Mouse (Mus musculus): ENCODE data around the gene Thg1l. TPM values are rescaled to one million over a fixed set of nuclear protein-coding genes. Genes with fewer than 3 reads are reported as not detected.

Thg1l gene
- 14.9 and 16.4 TPM in 2 replicates for polyA plus RNA-seq (2015; fragmentation: Nextera tagmentation; extraction: Ambion mirVana)

DNA sequence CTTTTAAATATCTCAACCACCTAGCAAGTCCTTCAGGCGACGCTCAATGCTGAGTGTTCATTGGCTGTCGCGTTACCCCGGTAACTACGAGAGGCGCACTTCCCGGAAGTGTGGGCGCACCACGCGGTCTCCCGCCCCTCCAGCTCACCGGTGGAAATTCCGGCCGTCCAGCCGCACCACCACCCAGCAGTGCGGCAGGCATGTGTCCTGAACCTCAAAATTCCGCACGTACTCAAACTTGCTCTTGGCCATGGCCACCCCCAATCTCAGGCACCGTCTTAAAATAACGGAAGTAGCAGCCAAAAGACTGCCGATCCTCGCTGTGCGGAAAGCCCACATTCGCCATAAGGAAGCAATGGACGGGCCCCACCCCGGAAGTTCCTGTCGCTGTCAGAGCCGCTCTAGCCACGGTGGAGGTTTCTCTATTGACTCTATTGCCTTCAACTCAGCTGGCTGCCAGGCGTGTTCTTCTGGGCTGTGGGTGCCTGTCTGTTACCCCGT is at the start of gene Thg1l:
TSS of gene Thg1l (minus strand) at position 368 of the 501 bp plus-strand sequence.
- peak; percentile 99 for ATAC-seq (replicated peaks; ENCODE audit: low FRiP score)
- WGBS: under 1% methylated on average over 32 of the region's 32 CpGs
- no peaks in the 10 kb centered on the region for H3K27me3 ChIP-seq

DNA sequence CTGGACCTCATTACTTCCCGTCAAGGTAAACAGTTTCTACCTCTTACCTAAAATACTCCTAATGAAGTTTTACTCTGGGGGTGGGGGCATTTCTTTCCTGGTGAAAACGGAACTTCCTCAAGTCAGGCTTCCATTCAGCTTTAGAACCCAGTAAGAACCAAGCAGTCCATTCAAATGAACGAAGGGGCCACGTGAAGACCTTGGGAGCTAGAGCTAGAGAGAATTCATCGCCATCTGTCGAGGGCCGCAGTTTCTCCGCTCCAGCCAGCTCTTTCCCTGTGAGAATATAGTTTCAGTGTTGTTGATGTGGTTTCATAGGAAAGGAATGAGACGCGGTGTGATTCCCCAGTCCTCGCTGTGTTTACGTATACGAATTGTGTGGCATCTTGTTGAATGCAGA is 36.8 kb upstream of the Thg1l start:
- WGBS: 51% methylated on average over 13 of the region's 13 CpGs
- Histone ChIP-seq H3K9ac (no peak overlapping the region), H3K4me2 (peak overlapping the region; percentile 70), H3K9me3 (replicated peaks) (no peaks in the 10 kb centered on the region), H3K27ac (no peak overlapping the region), H3K4me1 (peaks cover 8% of the 10 kb centered on the region), H3K36me3 (no peaks in the 10 kb centered on the region), H3K27me3 (no peaks in the 10 kb centered on the region), H3K4me3 (replicated peaks) (peak overlapping the region; percentile 40)
- ATAC-seq (replicated peaks; ENCODE audit: low FRiP score): no peak

More for the DNA sequence above, at the start of gene Thg1l:
- H3K9me3 ChIP-seq (replicated peaks): no peaks in the 10 kb centered on the region
- peak within 1 kb of the TSS; percentile 85 for H3K27ac ChIP-seq
- peak within 1 kb of the TSS; percentile 89 for H3K4me3 ChIP-seq (replicated peaks)
- peaks cover 24% of the 10 kb centered on the region for H3K36me3 ChIP-seq
- H3K4me2 ChIP-seq: peak within 1 kb of the TSS; percentile 72
- peak within 1 kb of the TSS; percentile 55 for H3K9ac ChIP-seq
- peaks cover 9% of the 10 kb centered on the region for H3K4me1 ChIP-seq

DNA sequence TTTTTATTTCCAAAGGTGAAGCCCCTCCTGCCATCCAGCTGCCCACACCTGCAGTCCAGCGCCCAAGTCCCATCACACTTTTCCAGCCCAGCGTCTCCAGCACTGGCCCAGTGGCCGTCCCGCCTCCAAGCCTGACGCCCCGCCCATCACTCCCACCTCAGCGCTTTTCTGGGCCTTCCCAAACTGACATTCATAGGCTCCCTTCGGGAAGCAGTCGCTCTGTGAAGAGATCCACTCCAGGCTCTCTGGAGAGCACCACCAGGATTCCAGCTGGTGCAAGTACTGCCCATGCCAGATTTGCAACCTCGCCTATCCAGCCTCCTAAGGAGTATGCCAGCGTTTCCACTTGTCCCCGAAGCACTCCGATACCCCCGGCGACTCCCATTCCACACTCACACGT is 36.3 kb upstream of the Thg1l start:
- Histone ChIP-seq H3K36me3 (no peaks in the 10 kb centered on the region), H3K4me1 (peaks cover 8% of the 10 kb centered on the region), H3K27me3 (no peaks in the 10 kb centered on the region), H3K9me3 (replicated peaks) (no peaks in the 10 kb centered on the region), H3K9ac (0 out of 2 replicates have a peak overlapping the region, but pooled peaks have one; percentile 10), H3K4me3 (replicated peaks) (peak overlapping the region; percentile 40), H3K27ac (no peak overlapping the region), H3K4me2 (peak overlapping the region; percentile 70)
- ATAC-seq (replicated peaks; ENCODE audit: low FRiP score): peak; percentile 81
- 6% methylated on average over 16 of the region's 16 CpGs for WGBS

DNA sequence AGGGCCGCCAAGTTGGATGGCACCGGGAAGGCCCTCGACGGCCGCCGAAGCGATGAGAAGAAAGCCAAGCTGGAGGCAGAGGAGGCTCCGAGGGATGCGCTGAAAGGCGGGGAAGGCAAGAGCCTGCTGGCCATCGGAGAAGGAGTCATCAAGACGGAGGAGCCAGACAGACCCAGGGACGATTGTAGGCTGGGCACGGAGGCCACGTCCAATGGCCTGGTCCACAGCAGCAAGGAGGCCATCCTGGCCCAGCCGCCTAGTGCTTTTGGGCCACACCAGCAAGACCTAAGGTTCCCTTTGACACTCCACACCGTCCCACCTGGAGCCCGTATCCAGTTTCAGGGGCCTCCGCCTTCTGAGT is 25.6 kb upstream of the Thg1l start:
- H3K4me3 ChIP-seq (replicated peaks): peak overlapping the region; percentile 58
- no peaks in the 10 kb centered on the region for H3K36me3 ChIP-seq
- 33% methylated on average over 19 of the region's 19 CpGs for WGBS
- peaks cover 12% of the 10 kb centered on the region for H3K4me1 ChIP-seq
- peak overlapping the region; percentile 81 for H3K4me2 ChIP-seq
- peaks cover 14% of the 10 kb centered on the region; the same call in 1 of the 2 replicates for H3K27me3 ChIP-seq
- peak; percentile 61; the same call in 1 of the 2 replicates for ATAC-seq (replicated peaks; ENCODE audit: low FRiP score)
- no peaks in the 10 kb centered on the region for H3K9me3 ChIP-seq (replicated peaks)
- H3K9ac ChIP-seq: peak overlapping the region; percentile 74
- H3K27ac ChIP-seq: no peak overlapping the region

DNA sequence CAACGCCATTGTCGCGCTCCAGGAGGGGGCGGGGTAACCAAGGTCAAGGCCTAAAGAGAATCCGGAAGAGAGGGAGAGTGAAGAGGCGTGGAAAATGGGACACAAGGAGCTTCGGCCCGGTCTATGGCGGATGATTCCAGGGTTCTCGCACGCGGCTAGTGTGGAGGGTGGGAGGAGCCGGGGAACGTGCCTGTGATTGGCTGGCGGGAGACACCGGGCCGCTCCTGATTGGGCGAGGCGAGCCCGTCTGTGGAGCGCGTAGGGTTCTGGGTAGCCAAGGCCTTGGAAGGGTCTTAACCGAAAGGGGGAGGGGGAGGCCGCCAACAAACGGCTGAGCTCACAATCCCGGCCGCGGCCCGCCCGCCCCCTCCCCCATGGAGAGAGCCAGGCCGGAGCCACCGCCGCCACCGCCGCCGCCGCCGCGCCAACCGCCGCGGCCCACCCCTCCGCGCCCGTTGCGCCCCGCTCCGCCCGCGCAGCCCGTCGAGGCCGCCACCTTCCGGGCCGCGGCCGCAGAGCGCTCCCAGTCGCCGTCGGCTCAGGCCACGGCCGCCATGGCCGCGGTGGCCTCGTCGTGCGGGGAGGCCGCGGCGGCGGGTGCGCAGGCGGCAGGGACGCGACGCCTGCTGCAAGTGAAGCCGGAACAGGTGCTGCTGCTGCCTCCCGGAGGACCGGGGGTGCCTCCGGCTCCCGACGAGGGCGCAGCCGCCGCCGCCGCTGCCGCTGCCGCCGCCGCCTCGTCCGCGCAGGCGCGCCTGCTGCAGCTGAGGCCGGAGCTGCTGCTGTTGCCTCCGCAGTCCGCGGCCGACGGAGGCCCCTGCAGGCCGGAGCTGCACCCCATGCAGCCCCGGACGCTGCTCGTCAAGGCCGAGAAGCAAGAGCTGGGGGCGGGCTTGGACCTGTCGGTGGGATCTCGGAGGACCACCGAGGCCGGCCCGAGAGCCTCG is 24.9 kb upstream of the Thg1l start, which contains the start of gene Sox30:
TSS of gene Sox30 (plus strand) at position 365 of the 947 bp plus-strand sequence.
- H3K36me3 ChIP-seq: no peaks in the 10 kb centered on the region
- no peaks in the 10 kb centered on the region for H3K9me3 ChIP-seq (replicated peaks)
- H3K27ac ChIP-seq: no peak within 1 kb of the TSS
- H3K9ac ChIP-seq: peak within 1 kb of the TSS; percentile 74
- peak within 1 kb of the TSS; percentile 58 for H3K4me3 ChIP-seq (replicated peaks)
- peak within 1 kb of the TSS; percentile 81 for H3K4me2 ChIP-seq
- WGBS: 9% methylated on average over 96 of the region's 115 CpGs
- peak; percentile 92 for ATAC-seq (replicated peaks; ENCODE audit: low FRiP score)
- H3K27me3 ChIP-seq: peaks cover 14% of the 10 kb centered on the region; the same call in 1 of the 2 replicates
- H3K4me1 ChIP-seq: peaks cover 12% of the 10 kb centered on the region

DNA sequence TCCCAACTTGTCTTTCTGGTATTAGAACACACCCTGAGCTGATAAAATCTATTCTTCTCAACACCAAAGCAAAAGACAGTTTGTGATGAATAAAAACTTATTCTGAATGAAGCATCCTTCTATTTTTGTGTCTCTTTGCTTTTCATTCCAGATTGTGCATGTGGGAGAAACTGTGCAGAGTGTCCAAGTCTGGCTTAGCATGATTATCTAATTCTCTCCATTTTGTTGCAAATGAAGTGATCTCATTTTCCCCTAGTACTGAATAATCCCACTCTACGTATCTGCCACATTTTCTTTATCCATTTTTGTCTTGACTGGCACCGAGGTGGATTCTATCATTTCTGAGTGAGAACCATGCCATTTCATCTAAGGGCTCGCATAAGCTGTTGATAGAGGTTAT is 20.8 kb upstream of the Thg1l start:
- H3K4me1 ChIP-seq: peaks cover 12% of the 10 kb centered on the region
- ATAC-seq (replicated peaks; ENCODE audit: low FRiP score): no peak
- no peaks in the 10 kb centered on the region for H3K36me3 ChIP-seq
- H3K4me3 ChIP-seq (replicated peaks): no peak overlapping the region
- no peaks in the 10 kb centered on the region for H3K9me3 ChIP-seq (replicated peaks)
- no peak overlapping the region for H3K9ac ChIP-seq
- no peak overlapping the region for H3K4me2 ChIP-seq
- no peak overlapping the region for H3K27ac ChIP-seq
- WGBS: 83% methylated on average over 3 of the region's 3 CpGs
- H3K27me3 ChIP-seq: peaks cover 15% of the 10 kb centered on the region; the same call in 1 of the 2 replicates

DNA sequence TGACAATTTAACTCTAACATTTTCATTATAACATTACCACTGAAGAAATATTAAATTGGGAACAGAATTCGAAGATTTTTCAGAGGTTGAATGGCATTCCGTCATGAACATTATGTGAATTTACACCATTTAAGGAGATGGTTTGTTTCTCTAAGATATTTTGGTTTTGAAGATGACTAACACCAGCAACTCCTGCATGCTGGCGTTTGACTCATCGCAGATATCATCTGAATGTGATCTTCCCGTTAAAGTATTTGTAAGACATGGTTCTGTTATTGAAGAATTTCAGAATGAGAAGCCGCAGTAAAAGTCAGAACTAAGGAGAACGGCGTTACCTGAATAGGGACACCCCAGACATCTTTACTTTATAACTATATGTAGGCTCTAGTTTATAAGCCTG is 19.2 kb upstream of the Thg1l start:
- H3K27me3 ChIP-seq: peaks cover 10% of the 10 kb centered on the region; the same call in 1 of the 2 replicates
- no peak overlapping the region for H3K27ac ChIP-seq
- no peak overlapping the region for H3K4me3 ChIP-seq (replicated peaks)
- H3K9me3 ChIP-seq (replicated peaks): no peaks in the 10 kb centered on the region
- no peak overlapping the region for H3K4me2 ChIP-seq
- no peaks in the 10 kb centered on the region for H3K36me3 ChIP-seq
- H3K4me1 ChIP-seq: no peaks in the 10 kb centered on the region
- no peak overlapping the region for H3K9ac ChIP-seq
- no peak for ATAC-seq (replicated peaks; ENCODE audit: low FRiP score)
- 91% methylated on average over 8 of the region's 8 CpGs for WGBS

DNA sequence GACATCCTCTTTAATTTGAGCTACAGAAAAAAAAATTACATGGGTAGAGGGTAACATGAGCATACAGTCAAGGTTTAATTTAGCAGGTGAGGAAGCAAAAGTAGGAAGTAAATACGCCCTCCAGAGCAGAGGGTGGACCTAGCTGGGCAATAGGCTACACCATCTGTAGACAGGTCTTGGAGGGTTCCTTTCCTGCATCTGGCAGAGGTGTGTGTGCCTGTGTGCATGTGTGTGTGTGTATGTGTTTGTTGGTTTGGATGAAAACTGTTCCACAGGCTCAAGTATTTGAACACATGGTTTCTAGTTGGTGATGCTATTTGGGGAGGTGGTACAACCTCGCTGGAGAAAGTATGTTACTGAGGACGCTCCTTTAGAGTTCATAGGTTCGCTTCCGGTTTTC is 18.3 kb upstream of the Thg1l start:
- Histone ChIP-seq H3K36me3 (no peaks in the 10 kb centered on the region), H3K27me3 (peaks cover 10% of the 10 kb centered on the region; the same call in 1 of the 2 replicates), H3K4me1 (no peaks in the 10 kb centered on the region), H3K9me3 (replicated peaks) (no peaks in the 10 kb centered on the region), H3K9ac (no peak overlapping the region), H3K27ac (no peak overlapping the region), H3K4me3 (replicated peaks) (no peak overlapping the region), H3K4me2 (no peak overlapping the region)
- WGBS: 80% methylated on average over 5 of the region's 5 CpGs
- no peak for ATAC-seq (replicated peaks; ENCODE audit: low FRiP score)

DNA sequence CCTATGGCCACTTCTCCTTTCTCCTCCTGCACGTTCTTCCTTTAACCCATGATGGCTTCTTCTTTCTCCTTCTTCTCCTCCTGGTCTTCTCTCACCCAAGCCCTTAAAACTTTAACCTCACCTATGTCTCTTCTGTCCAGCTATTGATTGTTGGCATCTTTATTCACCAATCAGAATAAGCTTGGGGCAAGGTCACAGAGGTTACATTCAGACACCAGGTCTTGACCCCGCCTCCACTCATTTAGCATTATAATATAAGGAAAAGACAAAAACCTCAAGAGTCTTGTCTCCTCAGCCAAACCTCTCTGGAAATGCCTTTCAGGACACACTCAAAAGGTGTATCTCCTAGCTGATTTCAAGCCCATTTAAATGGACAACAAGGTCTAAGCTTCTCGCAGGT is 13.2 kb upstream of the Thg1l start:
- Histone ChIP-seq H3K27ac (no peak overlapping the region), H3K36me3 (no peaks in the 10 kb centered on the region), H3K9me3 (replicated peaks) (no peaks in the 10 kb centered on the region), H3K4me2 (no peak overlapping the region), H3K4me1 (no peaks in the 10 kb centered on the region), H3K4me3 (replicated peaks) (no peak overlapping the region), H3K9ac (no peak overlapping the region), H3K27me3 (peaks cover 4% of the 10 kb centered on the region; the same call in 1 of the 2 replicates)
- ATAC-seq (replicated peaks; ENCODE audit: low FRiP score): no peak
- WGBS: 89% methylated on average over 3 of the region's 3 CpGs

DNA sequence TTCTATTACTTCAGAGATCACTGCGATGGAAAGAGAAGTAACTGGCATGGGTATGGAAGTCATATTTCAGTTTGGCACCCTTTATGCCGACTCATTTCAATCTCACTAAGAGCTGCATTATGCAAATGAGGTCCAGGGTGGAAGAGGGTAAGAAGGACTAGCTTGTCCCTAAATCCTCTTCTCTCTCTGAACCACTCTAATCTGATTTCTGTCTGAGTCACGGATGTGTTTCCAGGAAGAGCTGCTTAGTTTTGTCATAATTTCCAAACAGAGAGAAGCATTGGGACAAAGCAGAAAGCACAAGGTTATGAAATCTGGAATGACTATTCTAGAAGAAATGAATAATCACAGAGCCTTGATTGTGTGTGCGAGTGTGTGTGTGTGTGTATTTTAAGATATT is 11.6 kb upstream of the Thg1l start:
- WGBS: 84% methylated on average over 4 of the region's 4 CpGs

DNA sequence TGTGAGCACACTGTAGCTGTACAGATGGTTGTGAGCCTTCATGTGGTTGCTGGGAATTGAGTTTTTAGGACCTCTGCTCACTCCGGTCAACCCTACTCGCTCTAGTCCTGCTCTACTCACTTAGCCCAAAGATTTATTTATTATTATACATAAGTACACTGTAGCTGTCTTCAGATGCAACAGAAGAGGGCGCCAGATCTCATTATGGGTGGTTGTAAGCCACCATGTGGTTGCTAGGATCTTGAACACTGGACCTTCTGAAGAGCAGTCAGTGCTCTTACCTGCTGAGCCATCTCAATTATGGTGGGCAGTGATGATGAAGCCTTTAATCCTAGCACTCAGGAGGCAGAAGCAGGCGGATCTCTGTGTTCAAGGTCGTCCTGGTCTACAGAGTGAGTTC is 4.7 kb upstream of the Thg1l start:
- ATAC-seq (replicated peaks; ENCODE audit: low FRiP score): no peak
- Histone ChIP-seq H3K36me3 (no peaks in the 10 kb centered on the region), H3K4me1 (peaks cover 2% of the 10 kb centered on the region; the same call in 1 of the 2 replicates), H3K27ac (no peak overlapping the region), H3K27me3 (peaks cover 2% of the 10 kb centered on the region; the same call in 1 of the 2 replicates), H3K4me2 (no peak overlapping the region), H3K9ac (no peak overlapping the region), H3K9me3 (replicated peaks) (no peaks in the 10 kb centered on the region), H3K4me3 (replicated peaks) (no peak overlapping the region)
- WGBS: 89% methylated on average over 5 of the region's 5 CpGs

More for the DNA sequence above, 11.6 kb upstream of the Thg1l start:
- Histone ChIP-seq H3K27me3 (no peaks in the 10 kb centered on the region), H3K9ac (no peak overlapping the region), H3K4me2 (no peak overlapping the region), H3K36me3 (no peaks in the 10 kb centered on the region), H3K9me3 (replicated peaks) (no peaks in the 10 kb centered on the region), H3K4me1 (no peaks in the 10 kb centered on the region), H3K27ac (no peak overlapping the region), H3K4me3 (replicated peaks) (no peak overlapping the region)
- ATAC-seq (replicated peaks; ENCODE audit: low FRiP score): no peak

DNA sequence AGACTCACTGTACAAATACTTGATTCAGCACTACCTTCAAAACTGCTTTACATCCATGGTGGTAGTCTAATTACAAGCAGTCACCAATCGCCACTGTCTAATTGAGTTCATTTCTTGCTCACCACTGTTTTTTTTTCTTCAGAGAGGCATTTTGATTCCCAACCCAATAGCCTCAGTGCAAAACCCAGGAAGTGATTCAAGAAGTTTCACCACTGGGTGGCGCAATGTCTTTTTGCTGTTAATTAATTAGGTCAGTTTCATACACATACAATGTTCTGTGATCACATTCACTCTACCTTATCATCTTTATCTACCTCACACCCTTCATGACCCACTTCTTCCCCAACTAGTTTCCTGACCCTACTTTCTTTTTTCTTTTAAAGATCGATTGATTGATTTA is 4.3 kb upstream of the Thg1l start:
- Histone ChIP-seq H3K4me1 (peaks cover 6% of the 10 kb centered on the region), H3K27me3 (peaks cover 2% of the 10 kb centered on the region; the same call in 1 of the 2 replicates), H3K4me3 (replicated peaks) (no peak overlapping the region), H3K27ac (no peak overlapping the region), H3K9me3 (replicated peaks) (no peaks in the 10 kb centered on the region), H3K9ac (no peak overlapping the region), H3K36me3 (no peaks in the 10 kb centered on the region), H3K4me2 (no peak overlapping the region)
- no peak for ATAC-seq (replicated peaks; ENCODE audit: low FRiP score)
- 78% methylated on average over 3 of the region's 3 CpGs for WGBS

Measured in kidney, embryonic 15.5 days (tissue).